Mouse (Mus musculus) layer of hippocampus, postnatal 36 days (tissue): ENCODE measurements around the gene Fahd2a. TPM values are rescaled to one million over a fixed set of nuclear protein-coding genes. Genes with fewer than 3 reads are reported as not detected.

ENCODE experiments used
- DNase-seq, 2 experiments: peaks; one replicate each; pipeline ENCODE4 v3.0.0; 2022
- total RNA-seq, 2 experiments: library from RNA; stranded (reverse); gene quantifications; 2 replicates each; pipeline ENCODE4 v1.2.3; 2021

Fahd2a gene
- total RNA-seq, result 10 to 100 TPM; 15.8 to 18.9 TPM

GRCm38 (mm10) chr2:127444055-127444789 is at the start of gene Fahd2a:
Gene Fahd2a (minus strand): TSS chr2:127444565.
- peak; percentile 87 to 89 for DNase-seq

DNA sequence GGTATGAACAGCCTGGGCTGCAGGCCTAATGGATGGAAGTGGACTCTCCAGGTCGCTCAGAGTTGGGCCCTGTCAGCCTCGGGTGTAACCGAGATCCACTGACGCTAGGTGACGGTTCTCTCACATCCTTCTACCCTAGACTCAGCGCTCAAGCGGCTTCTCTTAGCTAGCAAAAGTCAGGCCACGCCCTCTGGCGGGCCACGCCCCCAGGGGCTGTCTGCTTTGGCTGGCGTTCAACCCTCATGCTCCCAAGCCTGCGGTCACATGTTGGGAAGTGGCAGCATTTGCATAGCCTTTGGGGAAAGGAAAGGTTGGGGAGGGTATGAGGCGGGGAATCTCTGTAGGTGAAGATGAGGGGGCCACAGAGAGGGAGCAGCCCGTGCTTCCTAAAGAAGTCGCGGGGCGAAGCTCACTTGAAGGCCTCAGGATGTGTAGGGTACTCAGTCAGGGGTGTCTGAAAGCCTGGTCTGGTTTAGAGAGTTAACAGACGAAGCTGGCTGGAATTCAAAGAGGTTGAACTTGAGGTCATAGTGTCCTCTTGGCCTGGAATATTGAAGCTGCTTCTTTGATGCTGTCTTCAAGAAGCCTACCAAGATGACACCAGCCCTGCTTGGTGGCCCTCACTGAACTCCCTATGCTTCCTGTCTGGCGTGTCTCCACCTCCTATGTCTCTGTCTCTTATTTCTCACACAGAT is 40.3 kb upstream of the Fahd2a start:
- no peak for DNase-seq

- no peak for DNase-seq
Measured at GRCm38 (mm10) chr2:127483001-127483400, 38.6 kb upstream of the Fahd2a start.

GRCm38 (mm10) chr2:127482533-127482911 is 38.2 kb upstream of the Fahd2a start:
- peak in 1 of 2 experiments; percentile 50 for DNase-seq

DNA sequence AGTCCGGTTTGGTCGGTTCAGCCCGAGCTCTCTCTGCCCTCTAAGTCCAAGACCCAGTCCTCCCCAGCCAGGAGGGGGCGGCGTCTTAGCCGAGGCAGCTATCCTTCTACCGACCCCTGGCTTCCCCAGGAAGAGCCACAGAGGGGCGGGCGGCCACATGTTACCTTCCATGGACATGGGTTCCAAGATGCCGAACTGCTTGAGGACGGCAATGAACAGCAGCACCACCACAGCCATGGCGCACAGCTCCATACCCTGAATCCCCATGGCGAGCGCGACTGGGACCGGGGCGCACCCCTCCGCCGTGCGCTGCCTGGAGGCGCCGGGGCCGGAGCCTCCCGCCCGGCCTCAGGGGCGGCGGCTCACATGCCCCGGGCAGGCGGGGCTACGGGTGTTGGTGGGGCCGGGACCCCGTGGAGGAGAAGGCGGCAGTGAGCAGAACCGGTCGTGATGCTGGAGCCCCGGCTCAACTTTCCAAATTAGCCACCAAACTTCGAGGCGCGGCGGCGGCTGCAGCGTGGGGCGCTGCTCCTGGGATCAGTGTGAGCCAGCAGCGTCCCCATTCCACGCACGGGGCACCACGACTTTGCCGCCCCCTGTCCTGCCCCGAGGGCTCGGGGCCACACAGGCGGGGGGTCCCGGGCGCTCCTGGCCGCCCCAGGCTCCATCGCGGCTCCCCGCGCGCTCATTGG is 37.6 kb upstream of the Fahd2a start:
- DNase-seq, result no peak

- DNase-seq, result no peak
Measured at GRCm38 (mm10) chr2:127479763-127480162, 35.4 kb upstream of the Fahd2a start.

GRCm38 (mm10) chr2:127479210-127479609 is 34.8 kb upstream of the Fahd2a start:
- no peak for DNase-seq

DNA sequence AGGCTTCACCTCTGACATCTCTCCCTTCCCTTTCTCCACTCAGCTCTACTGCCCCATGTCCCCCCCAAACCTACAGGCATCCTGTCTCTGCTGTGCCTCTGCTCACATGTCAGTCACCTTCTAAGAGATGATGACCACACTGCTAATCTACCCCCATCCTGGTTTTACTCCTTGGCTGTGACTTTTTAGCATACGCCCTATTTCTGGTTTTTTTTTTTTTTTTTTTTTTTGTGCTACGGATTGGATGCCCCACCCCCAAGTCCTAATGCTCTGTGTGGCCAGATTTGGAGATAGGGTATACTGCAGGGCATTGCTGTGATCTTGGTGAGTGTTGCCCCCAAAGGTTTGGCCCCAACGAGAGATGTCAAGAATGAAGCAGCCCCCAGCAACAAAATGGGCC is 27.9 kb upstream of the Fahd2a start:
- DNase-seq, result no peak

DNA sequence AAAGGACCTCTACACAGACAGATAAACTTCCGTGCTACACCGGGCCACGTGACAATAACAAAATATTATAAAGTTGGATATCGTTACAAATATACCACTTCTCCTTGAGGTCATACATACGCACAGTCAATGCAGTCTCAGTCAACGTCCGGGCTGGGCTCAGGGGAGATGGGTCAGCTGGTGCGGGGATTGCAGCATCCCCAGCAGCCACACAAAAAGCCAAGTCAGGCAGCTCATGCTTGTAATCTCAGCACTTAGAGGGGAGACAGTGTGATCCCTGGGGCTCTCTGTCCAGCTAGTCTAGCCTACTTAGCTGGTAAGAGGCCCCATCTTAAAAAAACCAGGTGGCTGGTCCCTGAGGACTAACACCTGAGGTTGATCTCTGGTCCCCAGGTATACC is 26.9 kb upstream of the Fahd2a start:
- DNase-seq, result no peak

GRCm38 (mm10) chr2:127470661-127471060 is 26.3 kb upstream of the Fahd2a start:
- no peak for DNase-seq

GRCm38 (mm10) chr2:127470183-127470582 is 25.8 kb upstream of the Fahd2a start:
- no peak for DNase-seq

GRCm38 (mm10) chr2:127462314-127462713 is 17.9 kb upstream of the Fahd2a start:
- peak; percentile 47 to 60 for DNase-seq

DNA sequence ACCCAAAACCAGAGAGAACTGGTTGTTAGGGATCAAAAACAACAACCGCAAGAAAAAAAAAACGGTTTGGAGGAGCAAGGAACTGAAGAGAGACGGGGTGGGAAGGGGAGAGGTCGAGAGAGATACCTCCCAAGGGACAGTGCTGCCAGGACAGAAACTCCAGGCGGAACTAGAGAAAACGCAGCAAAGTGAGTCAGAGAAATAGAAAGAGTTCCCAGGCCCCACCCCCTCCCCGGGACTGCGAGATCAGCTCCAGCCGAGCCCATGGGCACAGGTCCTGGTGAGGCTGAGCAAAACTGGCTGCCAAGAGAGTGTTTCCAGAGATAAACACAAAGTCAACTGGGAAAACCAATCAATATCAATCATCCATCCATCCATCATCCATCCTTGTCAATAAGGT is 17.0 kb upstream of the Fahd2a start:
- no peak for DNase-seq

- DNase-seq, result no peak
Measured at GRCm38 (mm10) chr2:127459341-127459740, 15.0 kb upstream of the Fahd2a start.

DNA sequence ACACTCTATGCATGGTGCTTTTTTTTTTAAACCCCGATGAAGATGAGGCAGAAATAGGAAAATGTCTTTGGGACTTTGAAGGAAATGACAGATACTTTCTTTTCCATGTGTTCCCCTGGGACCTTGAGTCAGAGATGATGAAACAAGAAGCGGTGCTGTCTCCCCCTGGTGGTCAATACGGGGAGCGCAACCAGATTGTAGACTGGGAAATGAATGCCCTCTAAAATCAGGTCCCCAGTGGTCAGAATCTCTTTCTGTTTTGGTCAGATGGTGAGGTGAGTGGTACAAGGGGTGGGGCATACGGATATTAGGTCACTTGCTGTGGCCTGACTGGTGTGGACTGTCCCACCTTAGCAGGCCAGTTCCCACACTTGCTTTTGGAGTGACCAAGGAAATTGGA is 9.4 kb upstream of the Fahd2a start:
- DNase-seq, result peak; percentile 58 to 63

- no peak for DNase-seq
Measured at GRCm38 (mm10) chr2:127453141-127453540, 8.8 kb upstream of the Fahd2a start.

DNA sequence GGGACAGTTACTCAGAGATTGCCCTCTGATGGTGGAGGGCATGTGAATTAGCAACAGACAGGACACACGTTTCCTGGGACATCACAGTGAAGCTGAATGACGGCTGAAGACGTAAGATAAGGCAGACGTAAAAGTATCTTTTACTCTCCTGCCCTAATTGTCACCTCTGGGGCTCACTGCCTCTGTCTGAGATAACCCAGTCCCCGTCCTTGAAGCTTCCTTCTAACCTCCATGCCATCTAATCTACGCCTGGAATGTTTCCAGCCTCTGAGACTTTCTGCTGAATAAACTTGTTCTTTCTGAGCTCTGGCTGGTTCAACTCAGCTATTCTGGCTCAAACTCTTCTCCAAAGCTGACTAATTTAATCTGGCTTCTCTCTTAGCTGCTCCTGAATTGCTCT is 7.4 kb upstream of the Fahd2a start:
- no peak for DNase-seq

DNA sequence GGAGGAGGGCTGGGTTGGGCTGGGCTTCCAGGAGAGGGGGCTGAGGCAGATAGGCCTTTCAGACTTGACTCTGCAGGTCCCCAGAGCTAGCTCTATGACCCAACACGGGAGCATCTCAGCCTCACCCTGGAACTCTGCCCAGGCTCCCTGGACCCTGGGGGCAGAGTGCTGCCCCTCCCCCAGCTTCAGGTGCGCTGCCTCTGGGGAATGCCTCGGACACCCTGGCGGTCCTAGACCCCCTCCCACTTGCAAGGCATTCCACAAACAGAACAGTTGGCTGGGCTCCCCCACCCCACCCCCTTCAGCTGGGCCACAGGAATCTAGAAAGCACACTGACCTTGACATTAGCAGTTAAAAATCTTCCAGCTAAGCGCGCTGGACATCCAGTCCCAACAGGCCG is 5.3 kb upstream of the Fahd2a start:
- DNase-seq, result no peak

- DNase-seq, result no peak
Measured at GRCm38 (mm10) chr2:127446847-127447246, 2.5 kb upstream of the Fahd2a start.

DNA sequence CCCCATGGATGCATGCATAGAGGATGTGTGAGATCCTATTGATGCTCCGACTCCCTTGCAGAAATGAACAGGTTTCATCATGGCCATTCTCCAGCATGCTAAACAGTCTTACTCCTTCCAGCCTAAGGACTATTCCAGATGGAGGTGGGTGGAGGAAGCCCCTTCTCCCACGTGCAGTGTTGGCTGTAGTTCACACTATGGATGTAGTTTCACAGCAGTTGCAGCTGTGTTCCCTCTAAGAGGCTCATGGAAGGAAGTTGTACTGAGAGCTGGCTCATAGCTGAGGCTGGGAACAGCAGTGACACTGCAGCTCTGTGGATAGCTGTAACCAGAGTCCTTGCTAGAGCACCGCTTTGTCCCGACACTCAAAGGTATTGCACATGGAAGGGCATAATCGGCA is 6.7 kb downstream of the Fahd2a start:
- no peak for DNase-seq

GRCm38 (mm10) chr2:127435554-127435953 is 8.8 kb downstream of the Fahd2a start:
- DNase-seq, result no peak

GRCm38 (mm10) chr2:127435135-127435534 is 9.2 kb downstream of the Fahd2a start:
- DNase-seq, result peak in 1 of 2 experiments; percentile 10

- no peak for DNase-seq
Measured at GRCm38 (mm10) chr2:127433487-127434295, 10.7 kb downstream of the Fahd2a start.
